Mouse (Mus musculus) ES-Bruce4 (cell line): ENCODE measurements around the gene Kcna6. TPM values are rescaled to one million over a fixed set of nuclear protein-coding genes. Genes with fewer than 3 reads are reported as not detected.

Source experiments
- H3K27ac ChIP-seq: 2 replicates; pipeline ENCODE4 v1.5.1; 2012; ENCODE audit warnings: low read length, inconsistent platforms; ENCODE audit not compliant: insufficient read depth
- H3K27me3 ChIP-seq: 2 replicates; pipeline ENCODE4 v1.6.1; 2012; ENCODE audit warnings: mild to moderate bottlenecking, low read length, inconsistent platforms; ENCODE audit not compliant: control insufficient read depth, poor library complexity, insufficient read depth, severe bottlenecking
- H3K36me3 ChIP-seq: 2 replicates; pipeline ENCODE4 v1.6.1; 2012; ENCODE audit warnings: inconsistent platforms, mild to moderate bottlenecking, low read length, moderate library complexity; ENCODE audit not compliant: control insufficient read depth, poor library complexity, insufficient read depth, severe bottlenecking
- H3K4me1 ChIP-seq: one replicate; pipeline ENCODE4 v1.8.1; 2011; ENCODE audit warnings: low read length; ENCODE audit not compliant: control insufficient read depth, insufficient read depth
- H3K4me3 ChIP-seq: 2 replicates; pipeline ENCODE4 v1.5.1; 2011; ENCODE audit warnings: low read depth, mild to moderate bottlenecking, low read length
- H3K9ac ChIP-seq: 2 replicates; pipeline ENCODE4 v1.6.1; 2012; ENCODE audit warnings: low read depth, mild to moderate bottlenecking, inconsistent platforms; ENCODE audit not compliant: poor library complexity, severe bottlenecking
- H3K9me3 ChIP-seq: replicated peaks from 2 replicates; pipeline ENCODE4 v1.6.1; 2012; ENCODE audit warnings: mild to moderate bottlenecking, low read length, inconsistent platforms; ENCODE audit not compliant: control insufficient read depth, poor library complexity, insufficient read depth, severe bottlenecking
- CTCF ChIP-seq: IDR thresholded peaks from one replicate; pipeline ENCODE4 v1.8.1; 2011; ENCODE audit warnings: low read depth, low read length
- EP300 ChIP-seq: IDR thresholded peaks from 2 replicates; pipeline ENCODE4 v1.6.1; 2011; ENCODE audit warnings: low read depth, low read length; ENCODE audit not compliant: insufficient read depth
- POLR2A ChIP-seq: IDR thresholded peaks from one replicate; pipeline ENCODE4 v1.8.1; 2011; ENCODE audit warnings: low read length; ENCODE audit not compliant: insufficient read depth
- polyA plus RNA-seq: library from polyadenylated mRNA; stranded (reverse); fragments of >200 nt; gene quantifications from 2 replicates; pipeline ENCODE4 v1.2.4, GENCODE M21; 2011; ENCODE audit warnings: low read depth; ENCODE audit not compliant: missing spikeins, insufficient read depth, insufficient read length

The Kcna6 gene
- polyA plus RNA-seq, 1 experiment = 0.58 TPM

- TF ChIP-seq CTCF = no peak
- TF ChIP-seq EP300 = no peak
- TF ChIP-seq POLR2A = no peak
- H3K9me3 ChIP-seq = no peaks in the 10 kb centered on the region
- no peak overlapping the region for H3K27ac ChIP-seq
- H3K4me3 ChIP-seq = no peak overlapping the region
- H3K36me3 ChIP-seq = no peaks in the 10 kb centered on the region
- H3K9ac ChIP-seq = no peak overlapping the region
- no peaks in the 10 kb centered on the region for H3K27me3 ChIP-seq
- H3K4me1 ChIP-seq = no peaks in the 10 kb centered on the region
Observed at GRCm38 (mm10) chr6:126764563-126765091, 24.2 kb upstream of the Kcna6 start.

- Histone ChIP-seq H3K27me3 (no peaks in the 10 kb centered on the region), H3K36me3 (no peaks in the 10 kb centered on the region), H3K27ac (no peak overlapping the region), H3K9me3 (no peaks in the 10 kb centered on the region), H3K4me3 (no peak overlapping the region), H3K9ac (no peak overlapping the region), H3K4me1 (no peaks in the 10 kb centered on the region)
- TF ChIP-seq CTCF (no peak), POLR2A (no peak), EP300 (no peak)
Observed at GRCm38 (mm10) chr6:126761362-126761761, 20.9 kb upstream of the Kcna6 start.

- Histone ChIP-seq H3K9me3 (no peaks in the 10 kb centered on the region), H3K27me3 (no peaks in the 10 kb centered on the region), H3K4me3 (no peak overlapping the region), H3K36me3 (no peaks in the 10 kb centered on the region), H3K9ac (no peak overlapping the region), H3K4me1 (no peaks in the 10 kb centered on the region), H3K27ac (no peak overlapping the region)
- TF ChIP-seq POLR2A = no peak
- no peak for TF ChIP-seq EP300
- no peak for TF ChIP-seq CTCF
Observed at GRCm38 (mm10) chr6:126755729-126756411, 15.4 kb upstream of the Kcna6 start.

- H3K9me3 ChIP-seq = no peaks in the 10 kb centered on the region
- TF ChIP-seq EP300 (no peak), POLR2A (no peak), CTCF (no peak)
- no peaks in the 10 kb centered on the region for H3K27me3 ChIP-seq
- H3K9ac ChIP-seq = no peak overlapping the region
- H3K27ac ChIP-seq = no peak overlapping the region
- no peaks in the 10 kb centered on the region for H3K36me3 ChIP-seq
- no peak overlapping the region for H3K4me3 ChIP-seq
- no peaks in the 10 kb centered on the region for H3K4me1 ChIP-seq
Observed at GRCm38 (mm10) chr6:126752520-126752919, 12.0 kb upstream of the Kcna6 start.

GRCm38 (mm10) chr6:126745888-126746287 lies 5.4 kb upstream of the Kcna6 start:
- no peak for TF ChIP-seq EP300
- no peak for TF ChIP-seq POLR2A
- no peak for TF ChIP-seq CTCF
- no peaks in the 10 kb centered on the region for H3K9me3 ChIP-seq
- no peak overlapping the region for H3K9ac ChIP-seq
- H3K27ac ChIP-seq = no peak overlapping the region
- no peaks in the 10 kb centered on the region for H3K36me3 ChIP-seq
- no peaks in the 10 kb centered on the region for H3K4me1 ChIP-seq
- no peak overlapping the region for H3K4me3 ChIP-seq
- H3K27me3 ChIP-seq = no peaks in the 10 kb centered on the region

GRCm38 (mm10) chr6:126742610-126743009 lies 2.1 kb upstream of the Kcna6 start:
- H3K27me3 ChIP-seq = peaks cover 8% of the 10 kb centered on the region
- H3K9me3 ChIP-seq = no peaks in the 10 kb centered on the region
- no peak for TF ChIP-seq EP300
- TF ChIP-seq POLR2A = no peak
- no peak for TF ChIP-seq CTCF
- no peaks in the 10 kb centered on the region for H3K36me3 ChIP-seq
- H3K27ac ChIP-seq = no peak overlapping the region
- no peak overlapping the region for H3K4me3 ChIP-seq
- H3K9ac ChIP-seq = no peak overlapping the region
- no peaks in the 10 kb centered on the region for H3K4me1 ChIP-seq
